Mouse (Mus musculus) cerebellum, adult 2 months (tissue): ENCODE measurements around the gene Gm49510. TPM values are rescaled to one million over a fixed set of nuclear protein-coding genes. Genes with fewer than 3 reads are reported as not detected.

Experiments
- DNase-seq, 2 experiments: peaks; one replicate each; pipeline ENCODE4 v3.0.0; 2021
- H3K27ac ChIP-seq: fragments of 200-500 bp; 2 replicates; pipeline ENCODE4 v1.5.1; 2012; ENCODE audit warnings: low read length, control low read depth, inconsistent platforms; ENCODE audit not compliant: insufficient read depth
- H3K27me3 ChIP-seq: fragments of 200-500 bp; 2 replicates; pipeline ENCODE4 v1.6.1; 2012; ENCODE audit warnings: inconsistent platforms, mild to moderate bottlenecking, low read length, moderate library complexity; ENCODE audit not compliant: control insufficient read depth, insufficient read depth
- H3K4me1 ChIP-seq: fragments of 200-500 bp; 2 replicates; pipeline ENCODE4 v1.6.1; 2011; ENCODE audit warnings: low read length; ENCODE audit not compliant: control insufficient read depth, insufficient read depth
- H3K4me3 ChIP-seq: fragments of 200-500 bp; replicated peaks from 2 replicates; pipeline ENCODE3; 2011; ENCODE audit warnings: mild to moderate bottlenecking, low read depth, low read length, control low read depth; ENCODE audit not compliant: insufficient read depth
- CTCF ChIP-seq: fragments of 200-500 bp; IDR thresholded peaks from 2 replicates; pipeline ENCODE4 v1.5.1; 2011; ENCODE audit warnings: low read depth, mild to moderate bottlenecking, control low read depth, low read length, moderate library complexity, borderline replicate concordance; ENCODE audit not compliant: insufficient read depth
- POLR2A ChIP-seq: fragments of 200-500 bp; IDR thresholded peaks from 2 replicates; pipeline ENCODE4 v1.6.1; 2011; ENCODE audit warnings: low read length, control low read depth, borderline replicate concordance; ENCODE audit not compliant: insufficient read depth
- WGBS: fragments of 180-500 bp; shearing (Covaris S2); methylation state at CpG from one replicate; pipeline ENCODE4 v1.1.7; 2018; 5-methylcytosine and 5-hydroxymethylcytosine counted together
- polyA plus RNA-seq: library from polyadenylated mRNA; depleted of rRNA; stranded (reverse); fragments of >200 nt; gene quantifications from 2 replicates; pipeline ENCODE4 v1.2.3, GENCODE M21; 2012

Gene Gm49510
- polyA plus RNA-seq, 1 experiment: 0.10 TPM

GRCm38 (mm10) chr15:78925129-78925528, 25.7 kb downstream of the Gm49510 start:
- WGBS: 58% methylated on average over 8 of the region's 8 CpGs
- Histone ChIP-seq H3K4me1 (peaks cover 25% of the 10 kb centered on the region), H3K27ac (no peak overlapping the region), H3K27me3 (no peaks in the 10 kb centered on the region), H3K4me3 (no peak overlapping the region)
- DNase-seq: no peak
- TF ChIP-seq POLR2A (no peak), CTCF (no peak)

- DNase-seq: peak; percentile 80 to 85
Observed at GRCm38 (mm10) chr15:78926021-78926919, 26.8 kb downstream of the Gm49510 start, which contains the start of gene Lgals1. Gene Lgals1, plus strand, starts transcription at chr15:78926725.

GRCm38 (mm10) chr15:78927021-78927787, 27.7 kb downstream of the Gm49510 start:
- WGBS: 42% methylated on average over 15 of the region's 15 CpGs

More at GRCm38 (mm10) chr15:78926021-78926919, 26.8 kb downstream of the Gm49510 start, which contains the start of gene Lgals1:
- TF ChIP-seq CTCF: no peak
- TF ChIP-seq POLR2A: no peak
- Histone ChIP-seq H3K4me1 (peaks cover 25% of the 10 kb centered on the region), H3K4me3 (peak within 1 kb of the TSS; percentile 44), H3K27me3 (no peaks in the 10 kb centered on the region), H3K27ac (peak within 1 kb of the TSS; percentile 58)
- 16% methylated on average over 20 of the region's 20 CpGs for WGBS

DNA sequence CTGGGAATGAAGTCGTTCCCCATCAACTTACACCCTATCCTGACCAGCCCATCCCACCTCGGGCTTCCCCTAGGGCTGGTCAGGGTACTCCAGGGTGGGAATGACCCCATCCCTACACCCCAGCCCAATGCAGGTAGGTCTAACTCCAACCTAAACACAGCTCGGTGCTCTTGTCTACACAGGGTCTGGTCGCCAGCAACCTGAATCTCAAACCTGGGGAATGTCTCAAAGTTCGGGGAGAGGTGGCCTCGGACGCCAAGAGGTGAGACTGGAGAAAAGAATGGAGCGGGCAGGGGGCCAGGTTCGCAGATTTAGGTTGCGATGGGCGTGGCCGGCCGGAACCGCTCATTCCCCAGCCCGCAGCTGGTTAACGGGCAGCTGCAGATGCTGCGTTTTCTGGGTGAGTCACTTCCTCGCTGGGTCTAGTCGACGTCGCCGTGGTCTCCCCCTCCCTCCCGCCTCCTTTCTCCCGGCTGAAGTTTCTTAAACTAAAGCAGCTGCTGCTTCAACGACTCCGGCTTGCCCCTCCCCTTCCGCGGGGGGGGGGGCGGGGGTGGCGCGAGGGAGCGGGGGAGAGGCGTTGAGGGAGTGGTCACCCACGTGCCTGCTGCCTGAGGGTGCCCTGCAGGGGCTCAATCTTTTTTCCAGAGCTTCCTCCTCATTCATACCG, 28.5 kb downstream of the Gm49510 start:
- no peak for TF ChIP-seq POLR2A
- no peak for TF ChIP-seq CTCF
- no peak for DNase-seq
- Histone ChIP-seq H3K4me3 (no peak overlapping the region), H3K27me3 (no peaks in the 10 kb centered on the region), H3K27ac (no peak overlapping the region), H3K4me1 (peaks cover 25% of the 10 kb centered on the region)
- 3% methylated on average over 26 of the region's 35 CpGs for WGBS

More at GRCm38 (mm10) chr15:78927021-78927787, 27.7 kb downstream of the Gm49510 start:
- no peaks in the 10 kb centered on the region for H3K27me3 ChIP-seq
- H3K27ac ChIP-seq: no peak overlapping the region
- peaks cover 25% of the 10 kb centered on the region for H3K4me1 ChIP-seq
- peak overlapping the region; percentile 44 for H3K4me3 ChIP-seq
- DNase-seq: peak; percentile 44 to 45
- no peak for TF ChIP-seq CTCF
- TF ChIP-seq POLR2A: no peak

- no peak for DNase-seq
- Histone ChIP-seq H3K4me3 (no peak overlapping the region), H3K4me1 (peaks cover 25% of the 10 kb centered on the region), H3K27me3 (no peaks in the 10 kb centered on the region), H3K27ac (no peak overlapping the region)
- TF ChIP-seq POLR2A: no peak
- TF ChIP-seq CTCF: no peak
- WGBS: 72% methylated on average over 8 of the region's 8 CpGs
Observed at GRCm38 (mm10) chr15:78928539-78928938, 29.1 kb downstream of the Gm49510 start.

DNA sequence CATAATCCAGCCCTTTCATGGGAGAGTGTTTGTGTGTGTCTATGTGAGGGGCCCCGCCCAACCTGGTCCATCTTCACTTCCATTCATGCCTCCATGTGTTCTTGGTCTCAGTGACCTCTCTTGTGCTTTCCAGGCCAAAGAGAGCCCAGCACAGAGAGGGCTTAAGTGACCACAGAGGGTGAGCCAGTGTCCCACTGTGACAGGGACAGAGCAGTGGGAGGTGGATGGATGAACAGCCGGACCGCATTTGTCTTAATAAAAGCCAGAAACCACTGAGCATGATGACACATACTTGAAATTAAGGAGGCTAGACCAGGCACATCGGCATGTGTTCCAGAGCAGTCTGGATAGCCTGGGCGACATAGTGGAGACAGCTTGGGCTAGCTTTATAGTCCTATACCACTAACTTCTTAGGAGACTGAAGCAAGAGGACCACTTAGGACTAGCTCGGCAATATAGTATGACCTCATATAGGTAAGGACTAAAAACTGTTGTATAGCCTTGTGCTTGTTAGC, 30.8 kb downstream of the Gm49510 start:
- whole genome bisulfite sequencing: 81% methylated on average over 6 of the region's 6 CpGs
- Histone ChIP-seq H3K27me3 (no peaks in the 10 kb centered on the region), H3K4me3 (no peak overlapping the region), H3K27ac (no peak overlapping the region), H3K4me1 (peaks cover 23% of the 10 kb centered on the region)
- TF ChIP-seq POLR2A (no peak), CTCF (no peak)
- DNase-seq: no peak

DNA sequence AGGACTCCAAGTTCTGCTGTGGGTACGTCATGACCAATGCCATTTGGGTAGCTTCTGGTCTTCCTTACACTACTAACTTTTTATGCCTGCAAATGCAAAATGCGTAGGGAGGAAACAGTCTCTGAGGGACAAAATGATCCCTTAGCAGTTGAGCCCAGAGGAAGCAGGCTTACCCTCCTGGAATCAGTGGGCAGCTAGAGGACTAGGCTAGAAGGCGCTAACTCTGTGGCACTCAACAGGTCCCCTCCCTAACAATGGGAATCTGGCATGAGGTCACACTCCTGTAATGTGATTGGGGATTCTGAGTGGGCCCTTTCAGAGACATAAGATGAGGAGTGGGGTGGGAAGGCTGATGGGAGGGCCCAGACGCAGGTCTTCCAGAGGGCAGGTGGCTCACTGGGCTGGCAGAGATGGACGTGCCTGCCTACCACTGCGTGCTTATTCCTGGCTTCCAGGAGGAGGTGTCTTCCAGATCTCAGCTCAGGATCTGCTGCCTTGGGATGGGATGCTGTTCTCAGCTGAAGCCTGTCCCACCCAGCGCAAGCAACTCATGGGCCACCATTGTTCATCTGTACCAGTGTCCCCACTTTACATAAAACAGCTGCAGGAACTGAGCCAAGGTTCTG, 31.4 kb downstream of the Gm49510 start:
- Histone ChIP-seq H3K27ac (no peak overlapping the region), H3K4me1 (peaks cover 16% of the 10 kb centered on the region), H3K27me3 (no peaks in the 10 kb centered on the region), H3K4me3 (no peak overlapping the region)
- no peak for DNase-seq
- TF ChIP-seq CTCF (no peak), POLR2A (no peak)
- 85% methylated on average over 7 of the region's 7 CpGs for WGBS
